Mouse (Mus musculus) lung, adult 2 months (tissue): ENCODE measurements at regions not wholly inside any gene's neighbourhood (a gene's known extent, or its start where the extent isn't known, plus 50 kb on each side); places are given as distances from the start of the nearest gene placed in this dataset.

Experiments
- CTCF ChIP-seq: fragments of 200-500 bp; IDR thresholded peaks from 2 replicates; pipeline ENCODE4 v1.5.1; 2011; ENCODE audit warnings: mild to moderate bottlenecking, low read length, control low read depth; ENCODE audit not compliant: insufficient read depth
- POLR2A ChIP-seq: fragments of 200-500 bp; IDR thresholded peaks from 2 replicates; pipeline ENCODE4 v1.6.1; 2011; ENCODE audit warnings: low read depth, mild to moderate bottlenecking, control low read depth, low read length, borderline replicate concordance; ENCODE audit errors: extremely low read depth

- TF ChIP-seq CTCF, result no peak
- no peak for TF ChIP-seq POLR2A
Measured at GRCm38 (mm10) chr19:59844270-59844669, 99.2 kb downstream of the Rab11fip2 start.
